Mouse (Mus musculus): ENCODE measurements around the gene Gnb1l. TPM values are rescaled to one million over a fixed set of nuclear protein-coding genes. Genes with fewer than 3 reads are reported as not detected.

Gene Gnb1l
- total RNA-seq, 1 experiment from 2014 or later: 5.0 TPM

DNA sequence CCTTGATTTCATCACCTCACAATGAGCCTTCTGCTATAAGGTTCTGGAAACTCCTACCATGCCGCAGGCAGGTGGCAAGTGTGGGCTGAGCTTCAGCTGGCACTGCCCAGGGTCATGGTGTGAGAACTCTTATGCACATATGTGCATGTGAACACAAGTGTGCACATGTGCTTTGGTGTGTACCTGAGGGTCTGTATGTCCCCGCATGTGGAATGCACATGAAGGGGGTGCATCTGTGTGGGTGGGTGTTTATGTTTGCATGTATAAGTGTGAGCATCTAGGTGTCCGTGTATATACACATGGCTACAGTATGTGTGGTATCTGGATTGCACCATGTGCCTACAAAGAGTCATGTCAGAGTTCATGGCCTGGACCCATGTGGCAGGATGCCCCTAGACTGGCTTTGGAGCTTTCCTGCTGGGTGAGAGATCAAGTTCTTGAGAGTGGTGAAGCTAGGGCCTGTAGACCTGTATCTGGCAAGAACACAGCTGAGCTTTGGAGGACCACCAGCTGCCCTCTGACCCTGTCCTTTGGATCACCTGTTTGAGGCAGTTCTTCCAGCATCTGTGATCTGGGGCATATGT, 39.0 kb downstream of the Gnb1l start:
- ATAC-seq (replicated peaks; ENCODE audit: low read depth, poor library complexity, severe bottlenecking): no peak

DNA sequence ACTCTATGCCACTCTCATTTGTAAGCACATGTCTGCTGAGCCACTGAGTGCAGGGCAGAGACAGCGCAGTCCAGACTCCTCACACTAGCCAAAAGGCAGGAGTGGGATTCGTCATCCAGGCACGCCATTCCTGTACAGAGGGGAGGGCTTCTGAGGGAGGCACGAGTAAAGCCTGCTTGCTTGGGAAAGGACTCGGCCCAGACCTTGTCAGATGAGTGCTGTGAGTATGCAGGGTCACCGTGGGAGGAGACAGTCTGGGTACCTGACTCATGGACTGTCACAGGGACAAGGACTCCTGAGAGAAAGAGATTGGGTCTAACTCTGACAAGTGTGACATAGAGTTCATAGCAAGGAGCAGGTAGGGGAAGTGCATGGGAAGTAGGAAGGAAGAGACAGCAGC, 40.8 kb downstream of the Gnb1l start:
- no peak for ATAC-seq (replicated peaks; ENCODE audit: low read depth, poor library complexity, severe bottlenecking)

DNA sequence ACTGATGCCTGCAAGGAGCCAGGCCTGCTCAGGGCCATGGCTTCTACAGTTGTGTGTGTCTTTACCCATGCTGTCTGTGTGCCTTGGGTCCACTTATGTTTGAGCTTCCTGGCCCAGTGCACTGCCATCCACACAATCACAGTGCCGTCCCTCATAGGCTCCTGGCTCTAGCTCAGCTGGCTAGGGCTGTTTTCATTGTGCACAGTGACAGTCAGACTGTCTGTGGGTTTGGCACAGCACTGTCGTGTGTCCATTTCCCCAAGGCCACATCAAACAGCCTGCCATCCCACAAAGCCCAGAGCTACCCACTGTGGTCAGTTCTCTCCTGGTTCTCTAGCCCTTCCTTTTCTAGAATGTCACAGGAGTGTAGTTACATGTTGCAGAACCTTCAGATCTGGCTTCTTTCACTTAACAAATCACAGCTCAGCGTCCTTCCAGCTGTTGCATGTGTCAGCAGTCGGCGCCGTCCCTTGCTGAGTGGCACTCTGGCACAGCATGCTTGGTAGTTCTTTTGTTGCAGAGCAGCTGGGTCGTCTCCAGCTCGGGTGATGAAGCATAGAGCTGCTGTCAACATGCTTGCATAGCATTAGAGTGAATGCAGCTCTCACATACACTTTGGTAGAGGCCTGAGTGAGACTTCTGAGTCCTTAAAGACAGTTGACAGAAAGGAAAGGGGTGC, 44.8 kb downstream of the Gnb1l start:
- no peak for ATAC-seq (replicated peaks; ENCODE audit: low read depth, poor library complexity, severe bottlenecking)

DNA sequence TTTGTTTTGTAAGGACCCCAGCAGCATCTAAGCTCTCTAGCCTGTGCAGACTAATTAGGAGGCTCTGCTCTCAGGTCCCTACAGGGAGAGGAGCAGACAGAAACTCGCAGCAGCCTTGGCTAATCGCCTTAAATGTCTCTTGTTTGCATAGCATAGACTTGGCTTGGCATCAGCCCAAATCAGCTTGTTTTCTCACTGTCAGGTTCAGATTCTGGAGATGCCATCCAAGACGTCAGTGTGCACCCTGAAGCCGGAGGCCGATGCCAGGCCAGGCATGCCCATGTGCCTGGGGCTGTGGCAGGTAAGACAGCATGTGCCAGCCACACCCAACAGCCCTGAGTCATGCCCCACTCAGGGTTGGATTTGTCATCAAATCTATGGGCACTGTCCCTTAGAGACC, 49.4 kb downstream of the Gnb1l start:
- no peak for ATAC-seq (replicated peaks; ENCODE audit: low read depth, poor library complexity, severe bottlenecking)

DNA sequence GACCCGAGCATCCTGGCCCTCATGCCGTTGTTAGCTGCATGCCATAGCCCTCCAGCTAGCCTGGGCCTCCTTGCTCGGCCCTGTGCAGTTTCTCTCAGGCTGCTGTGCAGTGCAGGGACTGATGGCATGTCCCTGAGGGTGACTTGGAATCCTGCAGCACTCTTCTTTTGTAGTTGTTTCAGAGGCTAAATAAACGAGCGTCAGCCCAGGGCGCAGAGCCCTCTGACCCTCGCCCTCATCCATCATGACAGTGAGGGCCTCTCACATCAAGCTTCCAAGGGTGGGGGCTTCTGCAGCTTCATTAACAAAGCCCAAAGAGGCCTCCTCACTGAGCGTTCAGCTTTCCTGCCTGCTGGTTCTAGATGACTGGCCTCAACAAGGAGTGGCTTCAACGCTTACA, 53.1 kb downstream of the Gnb1l start:
- ATAC-seq (replicated peaks; ENCODE audit: low read depth, poor library complexity, severe bottlenecking): no peak

DNA sequence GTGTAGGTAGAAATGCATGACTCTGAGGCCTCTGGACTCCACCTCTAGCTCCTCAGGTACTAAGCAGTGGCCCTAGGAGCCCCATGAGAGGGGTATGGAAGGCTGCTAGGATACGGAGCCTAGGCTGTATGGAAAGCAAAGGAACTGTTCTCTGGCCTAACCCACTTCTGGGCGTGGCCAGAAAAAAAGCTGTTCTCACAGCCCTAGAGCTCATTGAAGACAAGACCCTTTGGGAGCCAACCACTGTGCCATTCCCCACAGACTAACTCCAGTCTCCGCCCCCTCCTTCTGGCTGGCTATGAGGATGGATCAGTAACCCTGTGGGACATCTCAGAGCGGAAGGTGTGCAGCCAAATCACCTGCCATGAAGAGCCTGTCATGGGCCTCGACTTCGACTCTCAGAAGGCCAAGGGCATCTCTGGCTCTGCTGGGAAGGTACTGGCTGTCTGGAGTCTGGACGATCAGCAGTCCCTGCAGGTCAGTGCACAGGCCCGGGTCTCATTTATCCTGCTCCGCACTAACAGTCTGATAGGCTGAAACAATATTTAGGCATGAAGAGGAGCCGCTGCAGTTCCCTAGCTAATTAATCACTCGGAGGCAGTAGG, 53.7 kb downstream of the Gnb1l start:
- ATAC-seq (replicated peaks; ENCODE audit: low read depth, poor library complexity, severe bottlenecking): no peak

DNA sequence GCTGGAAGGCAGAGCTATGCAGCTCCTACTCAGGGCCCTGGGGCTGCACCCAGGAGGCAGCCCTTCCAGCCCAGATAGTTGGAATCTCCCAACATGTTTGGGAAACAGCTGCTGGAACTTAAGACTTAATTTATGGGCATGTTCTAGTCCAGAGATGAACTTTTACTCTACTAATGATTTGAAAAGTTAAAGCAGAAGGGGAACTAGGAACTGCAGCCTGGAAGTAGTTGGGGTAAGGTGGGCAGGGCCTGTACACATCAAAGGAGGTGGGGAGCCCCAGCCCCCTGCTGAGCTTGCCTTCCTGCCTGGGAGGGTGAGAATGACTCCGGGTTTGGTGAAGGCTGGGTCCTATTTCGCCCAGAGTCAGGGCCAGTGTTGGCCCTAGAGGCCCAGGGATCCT, 56.2 kb downstream of the Gnb1l start:
- ATAC-seq (replicated peaks; ENCODE audit: low read depth, poor library complexity, severe bottlenecking): no peak

DNA sequence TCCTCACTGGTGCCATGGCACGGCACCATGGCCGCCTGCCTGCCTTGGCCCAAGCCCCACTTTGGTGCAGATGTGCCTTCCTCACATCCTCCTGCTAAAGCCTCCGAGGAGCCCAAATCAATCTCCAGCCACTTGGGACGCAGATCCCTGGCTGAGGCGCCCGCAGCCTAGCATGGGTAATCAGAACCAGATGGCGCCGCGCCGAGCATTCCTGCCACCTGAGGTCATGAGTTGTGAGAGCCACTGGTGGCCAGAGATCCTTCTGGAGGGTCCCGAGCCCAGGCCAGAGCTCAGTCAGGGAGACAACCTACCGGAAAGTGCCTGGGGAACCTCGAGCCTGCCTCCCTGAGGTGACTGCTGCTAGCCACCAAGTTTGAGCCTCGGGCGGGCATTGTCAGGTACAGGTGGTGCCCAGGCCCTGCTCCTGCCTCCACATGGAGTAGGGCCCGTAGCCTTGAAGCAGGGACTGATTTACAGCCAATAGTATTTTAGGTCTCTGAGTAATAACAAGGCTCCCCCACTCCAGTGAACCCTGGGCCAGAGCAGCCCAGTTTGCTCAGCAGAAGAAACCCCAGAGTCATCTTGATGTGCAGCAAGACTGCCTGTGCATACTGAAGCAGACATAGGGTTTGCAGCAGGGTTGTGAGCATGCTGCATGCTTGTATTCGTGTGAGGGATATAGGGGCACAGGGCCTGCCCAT, 56.9 kb downstream of the Gnb1l start:
- ATAC-seq (replicated peaks; ENCODE audit: low read depth, poor library complexity, severe bottlenecking): no peak

DNA sequence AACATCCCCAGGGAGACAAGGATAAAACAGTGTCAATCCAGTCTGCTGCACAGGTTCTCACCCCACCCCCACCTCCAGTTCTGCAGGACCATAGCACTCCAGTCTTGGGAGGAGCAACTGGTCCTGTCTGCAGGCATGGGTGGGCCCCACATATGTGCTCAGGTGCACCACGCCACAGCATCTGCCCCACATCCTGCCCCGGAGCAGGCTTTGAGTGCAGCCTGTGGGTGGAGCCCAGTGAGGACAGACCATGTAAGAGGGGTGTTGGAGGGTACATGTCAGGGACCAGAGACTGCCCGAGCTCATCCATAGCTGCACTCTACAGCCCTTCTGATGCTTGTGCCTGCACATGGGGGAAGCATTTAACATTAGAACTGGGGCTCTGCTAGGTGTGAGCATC, 57.9 kb downstream of the Gnb1l start:
- no peak for ATAC-seq (replicated peaks; ENCODE audit: low read depth, poor library complexity, severe bottlenecking)

DNA sequence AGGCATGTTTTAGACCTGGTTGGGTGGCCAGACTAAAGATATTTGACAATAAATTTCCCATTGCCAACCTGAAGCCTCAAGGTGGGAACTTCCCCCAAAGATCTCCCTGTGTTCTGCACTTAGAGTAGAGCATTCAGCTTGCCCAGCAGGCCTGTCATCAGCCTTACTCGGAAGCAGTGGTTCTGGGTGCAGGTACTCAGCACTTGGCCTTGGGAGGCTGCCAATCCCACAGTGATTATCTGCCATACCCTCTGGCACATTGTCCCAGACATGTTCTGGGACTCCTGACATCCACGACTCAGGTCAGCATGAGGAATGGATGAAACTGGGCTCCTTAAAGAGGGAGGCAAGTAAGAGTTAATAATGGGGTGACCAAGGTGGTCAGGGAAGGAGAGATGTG, 66.0 kb downstream of the Gnb1l start:
- ATAC-seq (replicated peaks; ENCODE audit: low read depth, poor library complexity, severe bottlenecking): no peak

DNA sequence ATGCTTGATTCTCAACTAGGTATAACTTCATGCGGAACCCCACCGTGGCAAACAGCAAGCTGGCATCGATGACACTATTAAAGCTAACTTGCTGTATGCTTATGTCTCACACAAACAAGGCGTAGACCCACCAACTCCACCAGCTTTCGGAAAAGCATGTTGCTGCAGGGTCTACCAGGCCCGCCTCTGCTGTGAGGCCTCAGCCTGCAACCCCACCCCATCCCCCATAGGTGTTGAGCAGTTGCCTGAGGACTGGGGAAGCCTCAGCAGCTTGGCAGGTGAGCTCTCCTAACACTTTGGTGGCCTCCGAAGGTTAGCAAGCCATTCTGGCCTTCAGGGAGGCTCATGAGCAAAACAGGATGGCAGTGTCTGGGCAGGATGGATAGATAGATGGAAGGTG, 70.1 kb downstream of the Gnb1l start:
- no peak for ATAC-seq (replicated peaks; ENCODE audit: low read depth, poor library complexity, severe bottlenecking)

DNA sequence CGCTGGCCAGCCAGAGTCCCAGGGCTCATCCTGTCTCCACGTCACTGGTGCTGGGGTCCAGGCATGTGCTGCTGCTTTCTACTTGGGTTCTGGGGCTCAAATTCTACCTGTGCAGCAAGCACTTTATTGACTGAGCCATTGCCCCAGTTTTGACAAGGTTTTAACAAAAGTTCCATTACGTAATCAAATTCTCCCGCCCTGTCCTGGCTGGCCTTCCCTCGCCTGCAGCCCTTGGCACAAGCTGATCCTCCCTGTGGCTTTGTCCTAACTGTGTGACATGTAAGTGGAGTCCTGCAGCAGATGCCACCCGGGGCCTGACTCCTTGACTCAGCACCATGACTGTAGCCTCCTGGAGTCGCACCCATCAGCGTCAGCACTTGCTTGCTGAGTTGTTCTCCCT, 75.7 kb downstream of the Gnb1l start:
- ATAC-seq (replicated peaks; ENCODE audit: low read depth, poor library complexity, severe bottlenecking): no peak

DNA sequence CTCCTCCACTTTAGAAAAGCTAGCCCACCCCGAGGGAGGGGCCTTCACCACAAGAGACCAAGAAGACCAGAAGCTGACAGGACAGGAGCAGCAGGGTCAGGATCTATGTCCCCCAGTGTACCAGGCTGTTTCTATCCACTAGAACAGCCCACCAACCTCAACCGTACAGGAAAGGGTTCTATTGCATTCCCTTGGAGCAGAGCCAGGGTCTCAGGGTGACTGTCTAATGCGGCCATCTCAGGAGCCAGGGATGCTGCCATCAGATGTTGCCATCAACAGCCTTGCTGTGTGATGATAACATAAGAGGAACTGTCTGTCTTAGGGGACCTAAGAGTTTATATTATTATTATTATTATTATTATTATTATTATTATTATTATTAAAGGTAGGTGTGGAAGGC, 78.6 kb downstream of the Gnb1l start:
- no peak for ATAC-seq (replicated peaks; ENCODE audit: low read depth, poor library complexity, severe bottlenecking)

DNA sequence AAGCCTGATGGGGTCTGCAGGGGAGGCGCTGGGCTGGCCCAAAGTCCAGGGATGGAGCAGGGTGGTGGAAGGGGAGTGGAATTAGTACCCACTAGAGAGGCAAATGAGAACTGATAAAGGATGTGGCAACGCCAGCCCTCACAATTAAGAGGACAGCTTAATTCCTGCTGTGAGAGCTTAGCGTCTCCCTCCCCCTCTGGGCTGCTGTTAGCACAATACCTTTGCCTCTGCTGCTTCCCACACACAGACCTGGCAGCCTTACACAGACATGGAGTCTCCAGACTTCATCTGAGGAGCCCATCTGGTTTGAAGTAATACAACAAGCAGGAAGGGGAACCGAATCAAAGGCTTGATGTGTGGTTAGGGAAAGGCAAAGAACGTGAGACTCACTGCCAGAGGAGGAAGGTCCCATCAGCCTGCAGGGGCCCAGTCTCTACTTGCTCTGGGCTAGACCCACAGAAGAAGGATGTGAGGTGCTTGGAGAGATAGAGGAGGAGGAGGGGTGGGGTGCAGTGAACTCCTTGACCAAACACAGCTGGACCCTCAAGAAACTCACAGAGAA, 79.2 kb downstream of the Gnb1l start:
- peak; percentile 66 for ATAC-seq (replicated peaks; ENCODE audit: low read depth, poor library complexity, severe bottlenecking)

DNA sequence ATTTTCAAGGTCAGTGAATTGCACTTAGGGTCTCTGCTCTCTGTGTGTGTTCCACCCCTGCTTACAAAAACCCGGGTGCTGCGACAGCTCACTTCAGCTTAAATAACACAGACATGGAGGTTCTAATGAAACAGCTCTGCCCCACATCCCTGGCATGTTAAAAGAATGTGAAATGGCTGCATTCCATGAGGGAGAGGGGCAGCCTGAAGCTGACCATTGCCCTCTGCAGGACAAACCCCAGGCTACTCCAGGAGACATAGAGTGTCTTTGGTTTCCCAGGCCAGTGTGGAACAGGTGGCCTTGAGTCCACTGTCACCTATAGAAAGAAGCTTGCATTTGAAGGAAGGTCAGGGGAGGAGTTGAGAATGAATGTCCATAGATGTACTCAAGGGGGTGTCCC, 81.9 kb downstream of the Gnb1l start:
- no peak for ATAC-seq (replicated peaks; ENCODE audit: low read depth, poor library complexity, severe bottlenecking)

DNA sequence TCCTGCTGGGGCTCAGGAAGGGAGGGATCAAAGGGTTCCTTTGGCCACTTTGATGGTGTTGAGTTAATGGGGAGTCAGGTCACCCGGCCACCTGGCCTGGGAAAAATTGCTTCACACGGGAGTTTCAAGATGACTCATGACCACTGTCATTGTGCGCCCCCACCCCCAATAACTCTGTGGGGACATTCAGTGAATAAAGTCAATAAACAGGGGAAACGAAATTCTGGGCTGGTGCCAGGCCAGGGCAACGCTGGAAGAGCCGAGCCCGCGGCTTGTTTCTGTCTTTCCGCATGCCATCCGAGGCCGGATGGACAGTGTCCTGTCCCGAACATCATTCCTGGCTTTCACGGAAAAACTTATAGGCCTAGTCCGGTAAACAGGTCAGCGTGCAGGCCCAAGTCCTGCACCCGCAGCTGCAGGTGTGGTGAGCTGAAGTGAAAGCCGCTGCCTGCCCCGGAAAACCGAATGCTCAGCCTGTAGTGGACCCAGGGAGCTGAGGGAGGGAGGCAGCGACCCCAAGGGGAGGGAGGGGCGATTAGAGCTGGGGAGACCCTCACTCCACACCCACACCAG, 82.6 kb downstream of the Gnb1l start:
- ATAC-seq (replicated peaks; ENCODE audit: low read depth, poor library complexity, severe bottlenecking): no peak

DNA sequence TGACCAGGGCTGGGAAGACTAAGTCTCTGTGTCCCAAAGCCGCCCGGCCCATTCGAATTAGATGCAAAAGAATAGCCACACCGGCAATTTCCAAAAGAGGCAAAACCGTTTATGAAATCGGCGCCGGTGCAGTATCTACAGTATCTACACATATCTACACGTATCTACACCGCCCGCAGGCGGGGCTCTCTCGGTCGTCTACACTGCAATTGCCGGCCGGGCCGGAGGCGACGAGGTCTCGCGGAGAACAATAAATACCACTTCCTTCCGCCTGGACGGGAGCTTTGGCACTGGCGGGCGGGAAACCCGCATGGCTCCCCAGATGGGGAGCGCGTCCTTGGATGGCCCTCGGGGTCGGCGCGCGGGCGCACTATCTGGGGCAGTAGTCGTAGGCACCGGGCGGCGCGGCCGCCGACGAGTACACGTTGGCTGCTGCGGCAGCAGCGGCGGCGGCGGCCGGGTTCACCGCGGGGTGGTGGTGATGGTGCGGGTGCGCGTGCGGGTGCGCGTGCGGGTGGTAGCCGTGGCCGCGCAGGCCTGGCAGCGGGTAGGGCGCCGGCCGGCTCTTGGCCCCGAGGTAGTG, 83.2 kb downstream of the Gnb1l start:
- peak; percentile 22; the same call in 1 of the 2 replicates for ATAC-seq (replicated peaks; ENCODE audit: low read depth, poor library complexity, severe bottlenecking)

DNA sequence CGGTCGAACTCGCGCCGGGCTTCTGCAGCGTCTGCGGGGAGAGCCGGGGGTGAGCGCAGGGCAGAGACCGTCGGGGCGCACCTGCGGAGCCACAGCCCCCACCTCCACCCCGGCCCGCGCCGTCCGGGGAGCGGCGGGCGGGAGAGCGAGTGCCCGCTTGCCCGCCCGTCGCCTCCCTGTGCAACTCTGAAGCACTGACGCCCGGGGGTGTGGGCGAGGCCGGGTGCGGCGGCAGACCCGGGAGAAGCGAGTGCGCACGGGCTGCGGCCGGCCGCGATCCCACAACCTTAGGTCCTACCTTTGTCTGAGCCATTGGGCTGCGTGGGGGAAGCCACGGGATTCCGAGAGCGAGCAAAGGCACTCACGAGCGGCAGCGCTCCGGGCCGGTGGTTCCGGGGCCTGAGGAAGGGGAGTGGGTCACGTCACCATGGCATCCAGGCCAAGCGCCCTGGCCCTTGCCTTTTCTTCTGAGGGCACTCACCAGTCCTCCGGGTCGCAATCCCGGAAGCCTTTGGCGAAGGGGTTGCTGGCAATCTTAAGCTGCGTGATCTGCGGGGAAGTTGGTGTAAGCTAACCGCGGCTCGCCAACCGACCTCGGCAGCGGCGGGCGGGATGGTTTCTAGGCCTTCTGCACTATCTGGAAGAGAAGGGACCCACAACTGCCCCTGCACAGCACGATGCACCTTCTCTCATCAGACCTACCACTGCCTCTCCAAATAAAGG, 84.1 kb downstream of the Gnb1l start:
- ATAC-seq (replicated peaks; ENCODE audit: low read depth, poor library complexity, severe bottlenecking): no peak; the same call in 1 of the 2 replicates

DNA sequence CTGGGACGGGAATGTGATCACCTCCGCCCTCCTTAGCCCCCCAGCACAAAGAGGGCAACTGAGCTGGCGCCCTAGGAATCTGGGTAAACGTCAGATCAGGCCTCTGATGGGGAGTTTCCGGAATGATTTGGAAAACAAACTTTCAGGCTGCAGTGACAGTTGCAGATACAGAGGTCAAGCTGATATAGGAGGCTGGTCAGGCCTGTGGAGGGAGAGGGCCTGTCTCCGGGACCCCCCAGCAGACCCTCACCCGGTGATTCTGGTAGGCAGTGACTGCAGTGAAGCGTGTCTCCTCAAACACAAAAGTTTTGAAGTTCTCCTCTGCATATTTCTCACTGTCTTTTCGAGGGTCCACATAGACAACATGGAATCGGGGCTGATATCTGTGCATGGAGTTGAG, 84.7 kb downstream of the Gnb1l start:
- ATAC-seq (replicated peaks; ENCODE audit: low read depth, poor library complexity, severe bottlenecking): no peak
